Mouse (Mus musculus) kidney, adult 2 months (tissue): ENCODE results near the gene Efcab5. TPM values are rescaled to one million over a fixed set of nuclear protein-coding genes. Genes with fewer than 3 reads are reported as not detected.

ENCODE experiments used
- DNase-seq: peaks from one replicate; pipeline ENCODE4 v3.0.0; 2021
- H3K27ac ChIP-seq: fragments of 200-500 bp; 2 replicates; pipeline ENCODE4 v1.5.1; 2012; ENCODE audit warnings: low read depth, low read length, control low read depth, inconsistent platforms; ENCODE audit not compliant: insufficient read depth
- H3K27me3 ChIP-seq: fragments of 200-500 bp; replicated peaks from 2 replicates; pipeline ENCODE4 v1.6.1; 2012; ENCODE audit warnings: mild to moderate bottlenecking, moderate library complexity, low read length, inconsistent platforms; ENCODE audit not compliant: control insufficient read depth, insufficient read depth
- H3K36me3 ChIP-seq: fragments of 200-500 bp; 2 replicates; pipeline ENCODE4 v1.6.1; 2012; ENCODE audit warnings: mild to moderate bottlenecking, moderate library complexity, low read length, inconsistent platforms; ENCODE audit not compliant: control insufficient read depth, insufficient read depth
- H3K4me1 ChIP-seq: fragments of 200-500 bp; 2 replicates; pipeline ENCODE4 v1.6.1; 2011; ENCODE audit warnings: low read length; ENCODE audit not compliant: control insufficient read depth, insufficient read depth
- H3K4me3 ChIP-seq: fragments of 200-500 bp; 2 replicates; pipeline ENCODE4 v1.5.1; 2011; ENCODE audit warnings: mild to moderate bottlenecking, low read depth, low read length, control low read depth; ENCODE audit not compliant: insufficient read depth
- CTCF ChIP-seq: fragments of 200-500 bp; conservative IDR thresholded peaks from 2 replicates; pipeline ENCODE4 v1.5.1; 2011; ENCODE audit warnings: low read depth, mild to moderate bottlenecking, control low read depth, low read length, moderate library complexity, mixed read lengths; ENCODE audit not compliant: insufficient read depth, insufficient read length
- POLR2A ChIP-seq: fragments of 200-500 bp; IDR thresholded peaks from one replicate; pipeline ENCODE4 v1.6.1; 2011; ENCODE audit warnings: low read depth, low read length, control low read depth
- WGBS: fragments of 180-500 bp; shearing (Covaris S2); methylation state at CpG from one replicate; pipeline ENCODE4 v1.1.7; 2018; 5-methylcytosine and 5-hydroxymethylcytosine counted together
- polyA plus RNA-seq: library from polyadenylated mRNA; depleted of rRNA; stranded (reverse); fragments of >200 nt; gene quantifications from 2 replicates; pipeline ENCODE4 v1.2.3, GENCODE M21; 2012

Efcab5 gene
- polyA plus RNA-seq, 1 experiment: 0.17 TPM

DNA sequence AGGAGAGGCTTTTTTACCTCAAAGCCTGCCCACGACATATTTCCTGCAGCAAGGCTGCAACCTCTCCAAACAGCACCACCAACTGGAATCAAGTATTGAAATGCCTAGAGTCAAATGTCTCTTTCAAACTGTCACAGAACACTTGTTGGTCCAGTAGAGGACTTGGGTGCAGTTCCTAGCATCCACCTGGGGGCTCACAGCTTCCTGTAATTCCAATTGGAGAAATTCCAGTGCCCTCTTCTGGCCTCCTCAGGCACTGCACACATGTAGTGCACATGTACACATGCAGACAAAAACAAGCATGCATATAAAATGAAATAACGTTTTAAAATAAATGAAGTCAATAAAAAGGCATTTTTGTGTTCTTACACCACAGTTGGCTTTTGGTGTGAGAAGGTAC lies 40.0 kb downstream of the Efcab5 start:
- DNase-seq: no peak
- TF ChIP-seq CTCF (no peak), POLR2A (no peak)
- WGBS: 92% methylated on average over 2 of the region's 2 CpGs
- H3K4me1 ChIP-seq: no peaks in the 10 kb centered on the region
- no peaks in the 10 kb centered on the region for H3K36me3 ChIP-seq
- H3K4me3 ChIP-seq: no peak overlapping the region
- no peaks in the 10 kb centered on the region for H3K27me3 ChIP-seq
- no peak overlapping the region for H3K27ac ChIP-seq

- Histone ChIP-seq H3K27me3 (no peaks in the 10 kb centered on the region), H3K4me1 (no peaks in the 10 kb centered on the region), H3K36me3 (no peaks in the 10 kb centered on the region), H3K27ac (no peak overlapping the region), H3K4me3 (no peak overlapping the region)
- no peak for DNase-seq
- 95% methylated on average over 3 of the region's 3 CpGs for WGBS
- TF ChIP-seq CTCF (no peak), POLR2A (no peak)
Measured at GRCm38 (mm10) chr11:77147753-77148152, 41.0 kb downstream of the Efcab5 start.

DNA sequence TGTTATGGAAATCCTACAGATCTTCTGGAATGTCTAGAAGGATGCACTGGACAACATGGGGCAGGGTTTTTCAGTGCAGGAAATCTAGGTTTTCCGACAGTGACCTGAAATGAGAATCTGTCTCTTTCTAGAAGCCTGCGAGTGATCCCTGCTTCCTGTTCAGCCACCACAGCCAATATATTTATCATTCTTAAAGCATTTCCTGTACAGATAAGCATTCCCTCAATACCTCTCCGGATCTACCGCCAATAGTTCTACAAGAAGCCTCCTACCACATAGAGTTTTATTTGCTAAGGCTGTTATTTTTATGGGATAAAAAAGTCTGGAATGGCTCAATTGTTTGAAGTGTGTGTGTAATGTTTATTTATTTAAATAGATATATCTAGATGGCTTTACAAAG lies 43.3 kb downstream of the Efcab5 start:
- no peak for DNase-seq
- Histone ChIP-seq H3K36me3 (no peaks in the 10 kb centered on the region), H3K27ac (no peak overlapping the region), H3K4me1 (no peaks in the 10 kb centered on the region), H3K4me3 (no peak overlapping the region), H3K27me3 (no peaks in the 10 kb centered on the region)
- WGBS: 58% methylated on average over 4 of the region's 4 CpGs
- TF ChIP-seq CTCF (no peak), POLR2A (no peak)

DNA sequence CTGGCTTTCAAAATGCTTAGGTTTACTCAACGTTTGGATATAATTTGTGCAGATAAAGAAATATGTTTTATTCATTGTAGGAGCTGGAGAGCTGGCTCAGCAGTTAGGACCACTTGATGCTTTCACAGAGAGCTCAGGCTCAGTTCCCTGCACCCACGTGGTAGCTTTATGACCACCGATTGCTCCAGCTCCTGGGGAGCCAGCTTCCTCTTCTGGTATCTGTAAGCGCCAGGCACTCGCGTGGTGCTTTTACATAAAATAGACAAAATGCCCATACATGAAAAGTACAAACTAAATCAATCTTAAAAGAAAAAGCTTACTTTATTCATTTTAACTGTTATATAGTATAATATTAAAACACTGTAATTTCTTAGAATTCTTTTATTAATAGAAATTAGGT lies 46.8 kb downstream of the Efcab5 start:
- Histone ChIP-seq H3K36me3 (no peaks in the 10 kb centered on the region), H3K27me3 (no peaks in the 10 kb centered on the region), H3K4me3 (no peak overlapping the region), H3K4me1 (no peaks in the 10 kb centered on the region), H3K27ac (no peak overlapping the region)
- TF ChIP-seq CTCF: no peak
- TF ChIP-seq POLR2A: no peak
- no peak for DNase-seq
- WGBS: 75% methylated on average over 6 of the region's 6 CpGs

GRCm38 (mm10) chr11:77139976-77140375 lies 48.8 kb downstream of the Efcab5 start:
- Histone ChIP-seq H3K36me3 (no peaks in the 10 kb centered on the region), H3K4me1 (no peaks in the 10 kb centered on the region), H3K4me3 (no peak overlapping the region), H3K27ac (no peak overlapping the region), H3K27me3 (no peaks in the 10 kb centered on the region)
- 92% methylated on average over 6 of the region's 6 CpGs for WGBS
- TF ChIP-seq CTCF (no peak), POLR2A (no peak)
- no peak for DNase-seq

DNA sequence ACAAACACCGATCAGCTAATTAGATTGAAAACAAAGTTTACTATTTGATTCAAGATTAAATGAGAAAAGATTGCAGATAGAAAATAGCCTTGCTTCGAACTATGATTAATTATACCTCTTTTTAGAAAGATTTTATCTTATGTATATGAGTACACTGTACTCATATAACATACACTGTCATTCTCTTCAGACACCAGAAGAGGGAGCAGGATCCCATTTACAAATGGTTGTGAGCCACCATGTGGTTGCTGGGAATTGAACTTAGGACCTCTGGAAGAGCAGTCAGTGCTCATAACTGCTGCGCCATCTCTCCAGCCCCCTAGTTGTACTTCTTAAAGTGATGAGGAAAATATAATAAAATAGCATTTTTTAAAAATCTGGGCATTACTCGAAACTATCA lies 55.3 kb downstream of the Efcab5 start:
- no peaks in the 10 kb centered on the region for H3K27me3 ChIP-seq
- no peak for TF ChIP-seq POLR2A
- TF ChIP-seq CTCF: no peak
- no peaks in the 10 kb centered on the region for H3K4me1 ChIP-seq
- H3K27ac ChIP-seq: no peak overlapping the region
- H3K36me3 ChIP-seq: no peaks in the 10 kb centered on the region
- WGBS: 98% methylated on average over 4 of the region's 4 CpGs
- no peak for DNase-seq
- H3K4me3 ChIP-seq: no peak overlapping the region

- Histone ChIP-seq H3K36me3 (no peaks in the 10 kb centered on the region), H3K4me3 (no peak overlapping the region), H3K4me1 (no peaks in the 10 kb centered on the region), H3K27ac (no peak overlapping the region), H3K27me3 (no peaks in the 10 kb centered on the region)
- 66% methylated on average over 3 of the region's 3 CpGs for WGBS
- peak; percentile 12 for DNase-seq
- TF ChIP-seq POLR2A (no peak), CTCF (peak; percentile 68)
Measured at GRCm38 (mm10) chr11:77132580-77132979, 56.2 kb downstream of the Efcab5 start.

DNA sequence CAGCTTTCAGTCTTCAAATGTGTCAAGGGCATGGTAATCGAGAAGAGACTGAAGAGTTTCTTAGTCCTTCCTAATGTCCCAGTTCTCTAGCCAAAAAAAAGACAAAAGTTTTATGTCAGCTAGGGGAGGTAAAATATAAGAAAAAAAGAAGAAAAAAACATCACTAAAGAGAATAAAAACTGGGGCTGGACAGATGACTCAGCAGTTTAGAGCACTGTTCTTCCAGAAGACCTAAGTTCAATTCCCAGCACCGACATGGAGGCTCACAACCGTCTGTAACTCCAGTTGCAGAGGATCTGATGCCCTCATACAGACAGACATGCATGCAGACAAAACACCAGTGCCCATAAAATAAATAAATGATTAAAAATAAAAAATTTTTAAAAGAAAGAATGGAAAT lies 60.2 kb downstream of the Efcab5 start:
- H3K4me3 ChIP-seq: no peak overlapping the region
- no peaks in the 10 kb centered on the region for H3K4me1 ChIP-seq
- H3K27me3 ChIP-seq: no peaks in the 10 kb centered on the region
- no peak for DNase-seq
- TF ChIP-seq CTCF: no peak
- TF ChIP-seq POLR2A: no peak
- 90% methylated on average over 3 of the region's 3 CpGs for WGBS
- no peak overlapping the region for H3K27ac ChIP-seq
- no peaks in the 10 kb centered on the region for H3K36me3 ChIP-seq
